Mouse (Mus musculus): ENCODE results near the gene Gkn2. TPM values are rescaled to one million over a fixed set of nuclear protein-coding genes. Genes with fewer than 3 reads are reported as not detected.

Gene Gkn2
- polyA plus RNA-seq, 1 experiment from 2014 or later: not detected

DNA sequence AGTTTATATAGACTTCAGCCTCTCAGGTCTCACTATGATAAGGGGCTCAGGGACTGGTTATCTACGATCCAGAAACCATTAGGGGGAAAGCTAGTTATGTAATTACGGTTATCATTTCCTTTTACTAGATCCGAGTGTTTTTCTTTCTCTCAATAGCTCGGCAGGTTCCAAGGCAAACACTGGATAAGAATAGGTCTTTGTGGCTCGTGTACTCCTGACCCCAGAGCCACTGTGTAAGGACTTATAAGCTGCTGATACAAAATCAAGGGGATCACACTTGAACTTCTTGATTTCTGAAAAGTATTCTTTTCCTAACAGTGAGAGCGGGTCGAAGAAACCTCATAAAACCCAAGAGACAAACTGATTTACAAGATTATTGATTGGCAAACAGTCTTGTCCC is 15.7 kb downstream of the Gkn2 start, which contains the start of gene Gkn3:
Gene Gkn3 (minus strand): TSS at position 59 of the 400 bp plus-strand sequence.
- Histone ChIP-seq H3K36me3 (replicated peaks; ENCODE audit: control insufficient read depth, insufficient read depth, low read depth, low read length) (no peaks in the 10 kb centered on the region), H3K27me3 (ENCODE audit: control insufficient read depth, insufficient read depth, low read length) (0 out of 2 replicates have a peak, but pooled peaks cover 2% of the 10 kb centered on the region), H3K4me2 (ENCODE audit: low read depth, low read length) (no peak within 1 kb of the TSS), H3K4me1 (ENCODE audit: control insufficient read depth, insufficient read depth, low read length) (no peaks in the 10 kb centered on the region; the same call in none of the 2 replicates), H3K9me3 (replicated peaks; ENCODE audit: control insufficient read depth, low read length) (no peaks in the 10 kb centered on the region), H3K4me3 (ENCODE audit: low read depth, low read length) (no peak within 1 kb of the TSS), H3K9ac (replicated peaks; ENCODE audit: low read length) (no peak within 1 kb of the TSS), H3K27ac (replicated peaks; ENCODE audit: low read depth, low read length) (no peak within 1 kb of the TSS)
- no peak for DNase-seq (ENCODE audit: low spot score)
- no peak for ATAC-seq (replicated peaks; ENCODE audit: insufficient number of reproducible peaks, low FRiP score, low TSS enrichment, low read depth)
- 40% methylated on average over 7 of the region's 7 CpGs for WGBS

DNA sequence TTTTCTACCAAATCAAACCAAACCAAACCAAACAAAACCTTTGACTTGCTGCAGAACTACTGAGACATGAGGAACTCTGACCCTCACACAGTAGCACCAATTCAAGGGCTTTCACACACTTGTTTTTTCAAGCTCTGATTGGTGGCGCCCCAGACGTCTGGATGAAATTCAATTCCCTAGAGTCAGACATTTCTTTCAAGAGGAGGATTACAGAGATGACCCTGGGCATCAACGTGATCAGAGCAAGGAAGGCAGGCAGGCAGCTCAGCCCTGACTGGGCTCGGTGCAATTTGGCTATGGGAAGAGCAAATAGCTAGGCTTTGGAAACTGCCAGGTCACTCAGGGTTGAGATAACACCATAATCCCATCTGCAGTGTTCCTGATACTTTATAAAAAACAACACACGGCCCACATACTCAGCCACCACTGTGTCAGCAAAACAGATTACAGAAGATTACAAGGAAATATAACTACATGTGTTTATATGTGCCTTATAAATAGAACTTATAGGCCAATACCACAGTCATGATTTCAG is 16.4 kb downstream of the Gkn2 start:
- no peaks in the 10 kb centered on the region for H3K27me3 ChIP-seq (ENCODE audit: control insufficient read depth, insufficient read depth, low read length)
- peak; percentile 26 for DNase-seq (ENCODE audit: low spot score)

DNA sequence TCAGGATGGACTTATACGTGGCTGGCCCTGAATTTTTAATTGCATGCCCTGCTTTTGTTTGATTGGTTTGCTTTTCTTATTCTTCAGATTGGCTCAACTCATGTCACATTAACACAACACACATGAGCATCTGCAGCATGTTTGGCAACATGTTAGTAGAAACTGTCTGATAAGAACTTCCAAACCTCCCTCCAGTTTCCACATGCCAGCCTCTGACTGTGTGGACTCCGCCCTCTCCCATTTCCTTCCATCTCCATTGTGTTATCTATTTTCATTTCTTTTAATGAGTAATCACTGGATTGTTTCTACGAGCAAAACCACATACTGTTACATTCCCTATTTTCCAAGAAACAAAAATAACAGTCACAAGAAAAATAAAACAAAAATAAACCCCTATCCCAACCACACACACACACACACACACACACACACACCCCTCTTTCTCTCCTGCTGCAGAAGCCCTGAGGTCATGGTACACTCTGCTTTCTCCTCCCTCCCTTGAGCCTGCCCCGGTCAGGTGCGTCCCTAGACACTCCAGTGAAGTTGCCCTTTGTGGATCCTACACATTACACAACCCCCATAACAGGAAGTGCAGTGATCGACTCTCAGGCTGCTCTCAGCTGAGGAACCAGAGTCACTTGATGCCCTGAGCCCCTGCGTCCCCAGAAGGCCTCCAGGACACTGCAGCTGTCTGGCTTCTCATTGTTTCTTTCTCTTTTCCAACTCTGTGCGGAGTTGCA is 20.5 kb downstream of the Gkn2 start:
- H3K4me3 ChIP-seq (ENCODE audit: low read depth, low read length): no peak overlapping the region
- no peaks in the 10 kb centered on the region for H3K9me3 ChIP-seq (replicated peaks; ENCODE audit: control insufficient read depth, low read length)
- H3K4me1 ChIP-seq (ENCODE audit: control insufficient read depth, insufficient read depth, low read length): no peaks in the 10 kb centered on the region
- DNase-seq (ENCODE audit: low spot score): no peak
- no peak overlapping the region for H3K9ac ChIP-seq (replicated peaks; ENCODE audit: low read length)
- no peaks in the 10 kb centered on the region for H3K27me3 ChIP-seq (ENCODE audit: control insufficient read depth, insufficient read depth, low read length)
- no peaks in the 10 kb centered on the region for H3K36me3 ChIP-seq (replicated peaks; ENCODE audit: control insufficient read depth, insufficient read depth, low read depth, low read length)
- 63% methylated on average over 8 of the region's 8 CpGs for WGBS
- H3K4me2 ChIP-seq (ENCODE audit: low read depth, low read length): no peak overlapping the region
- no peak overlapping the region for H3K27ac ChIP-seq (replicated peaks; ENCODE audit: low read depth, low read length)
- no peak for ATAC-seq (replicated peaks; ENCODE audit: insufficient number of reproducible peaks, low FRiP score, low TSS enrichment, low read depth)

More for the DNA sequence above, 16.4 kb downstream of the Gkn2 start:
- no peaks in the 10 kb centered on the region; the same call in none of the 2 replicates for H3K4me1 ChIP-seq (ENCODE audit: control insufficient read depth, insufficient read depth, low read length)
- no peak overlapping the region for H3K4me3 ChIP-seq (ENCODE audit: low read depth, low read length)
- H3K36me3 ChIP-seq (replicated peaks; ENCODE audit: control insufficient read depth, insufficient read depth, low read depth, low read length): no peaks in the 10 kb centered on the region
- no peaks in the 10 kb centered on the region for H3K9me3 ChIP-seq (replicated peaks; ENCODE audit: control insufficient read depth, low read length)
- no peak for ATAC-seq (replicated peaks; ENCODE audit: insufficient number of reproducible peaks, low FRiP score, low TSS enrichment, low read depth)
- WGBS: 16% methylated on average over 5 of the region's 5 CpGs
- no peak overlapping the region for H3K9ac ChIP-seq (replicated peaks; ENCODE audit: low read length)
- H3K27ac ChIP-seq (replicated peaks; ENCODE audit: low read depth, low read length): no peak overlapping the region
- no peak overlapping the region for H3K4me2 ChIP-seq (ENCODE audit: low read depth, low read length)

GRCm38 (mm10) chr6:87394783-87395182 is 21.6 kb downstream of the Gkn2 start:
- Histone ChIP-seq H3K9me3 (replicated peaks; ENCODE audit: control insufficient read depth, low read length) (no peaks in the 10 kb centered on the region), H3K4me2 (ENCODE audit: low read depth, low read length) (no peak overlapping the region), H3K27me3 (ENCODE audit: control insufficient read depth, insufficient read depth, low read length) (no peaks in the 10 kb centered on the region), H3K36me3 (replicated peaks; ENCODE audit: control insufficient read depth, insufficient read depth, low read depth, low read length) (no peaks in the 10 kb centered on the region), H3K4me3 (ENCODE audit: low read depth, low read length) (no peak overlapping the region), H3K4me1 (ENCODE audit: control insufficient read depth, insufficient read depth, low read length) (no peaks in the 10 kb centered on the region), H3K27ac (replicated peaks; ENCODE audit: low read depth, low read length) (no peak overlapping the region), H3K9ac (replicated peaks; ENCODE audit: low read length) (no peak overlapping the region)
- WGBS: 89% methylated on average over 9 of the region's 9 CpGs
- DNase-seq (ENCODE audit: low spot score): no peak
- ATAC-seq (replicated peaks; ENCODE audit: insufficient number of reproducible peaks, low FRiP score, low TSS enrichment, low read depth): no peak

- no peaks in the 10 kb centered on the region for H3K36me3 ChIP-seq (replicated peaks; ENCODE audit: control insufficient read depth, insufficient read depth, low read depth, low read length)
- H3K9me3 ChIP-seq (replicated peaks; ENCODE audit: control insufficient read depth, low read length): no peaks in the 10 kb centered on the region
- H3K4me3 ChIP-seq (ENCODE audit: low read depth, low read length): no peak overlapping the region
- DNase-seq (ENCODE audit: low spot score) (peak; percentile 83), ATAC-seq (replicated peaks; ENCODE audit: insufficient number of reproducible peaks, low FRiP score, low TSS enrichment, low read depth) (no peak)
- 0% methylated on average over 5 of the region's 5 CpGs for WGBS
- no peaks in the 10 kb centered on the region for H3K27me3 ChIP-seq (ENCODE audit: control insufficient read depth, insufficient read depth, low read length)
- H3K4me1 ChIP-seq (ENCODE audit: control insufficient read depth, insufficient read depth, low read length): no peaks in the 10 kb centered on the region
- no peak overlapping the region for H3K27ac ChIP-seq (replicated peaks; ENCODE audit: low read depth, low read length)
- no peak overlapping the region for H3K4me2 ChIP-seq (ENCODE audit: low read depth, low read length)
- no peak overlapping the region for H3K9ac ChIP-seq (replicated peaks; ENCODE audit: low read length)
These were observed 26.0 kb downstream of the Gkn2 start for GRCm38 (mm10) chr6:87399137-87399536.

GRCm38 (mm10) chr6:87399886-87400566 is 26.9 kb downstream of the Gkn2 start:
- H3K4me3 ChIP-seq (ENCODE audit: low read depth, low read length): no peak overlapping the region
- no peak overlapping the region for H3K27ac ChIP-seq (replicated peaks; ENCODE audit: low read depth, low read length)
- no peaks in the 10 kb centered on the region for H3K27me3 ChIP-seq (ENCODE audit: control insufficient read depth, insufficient read depth, low read length)
- H3K4me1 ChIP-seq (ENCODE audit: control insufficient read depth, insufficient read depth, low read length): no peaks in the 10 kb centered on the region
- no peaks in the 10 kb centered on the region for H3K36me3 ChIP-seq (replicated peaks; ENCODE audit: control insufficient read depth, insufficient read depth, low read depth, low read length)
- no peak overlapping the region for H3K4me2 ChIP-seq (ENCODE audit: low read depth, low read length)
- H3K9me3 ChIP-seq (replicated peaks; ENCODE audit: control insufficient read depth, low read length): no peaks in the 10 kb centered on the region
- ATAC-seq (replicated peaks; ENCODE audit: insufficient number of reproducible peaks, low FRiP score, low TSS enrichment, low read depth) (no peak), DNase-seq (ENCODE audit: low spot score) (no peak)
- no peak overlapping the region for H3K9ac ChIP-seq (replicated peaks; ENCODE audit: low read length)
- WGBS: 67% methylated on average over 4 of the region's 4 CpGs

DNA sequence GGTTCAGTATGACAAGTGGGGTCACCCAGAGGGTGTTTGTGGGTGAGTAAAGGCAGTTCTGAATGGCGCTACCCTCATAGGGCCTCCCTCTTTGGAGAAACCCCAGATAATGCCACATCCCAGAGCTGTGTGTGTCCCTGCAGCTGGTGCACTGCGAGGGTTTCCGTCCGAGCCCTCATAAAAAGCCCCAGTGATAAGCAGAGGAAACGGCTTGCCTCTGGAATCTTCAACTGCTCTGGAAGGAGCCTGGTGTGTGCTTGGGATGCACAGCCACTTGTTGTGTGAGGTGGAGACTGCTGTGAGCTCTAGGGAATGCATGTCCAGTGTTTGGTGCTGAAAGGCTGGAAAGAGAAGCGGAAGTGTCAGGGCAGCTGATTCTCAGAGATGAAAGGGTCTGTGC is 28.3 kb downstream of the Gkn2 start:
- ATAC-seq (replicated peaks; ENCODE audit: insufficient number of reproducible peaks, low FRiP score, low TSS enrichment, low read depth) (no peak), DNase-seq (ENCODE audit: low spot score) (no peak)
- Histone ChIP-seq H3K4me2 (ENCODE audit: low read depth, low read length) (no peak overlapping the region), H3K36me3 (replicated peaks; ENCODE audit: control insufficient read depth, insufficient read depth, low read depth, low read length) (no peaks in the 10 kb centered on the region), H3K4me3 (ENCODE audit: low read depth, low read length) (no peak overlapping the region), H3K4me1 (ENCODE audit: control insufficient read depth, insufficient read depth, low read length) (no peaks in the 10 kb centered on the region), H3K9ac (replicated peaks; ENCODE audit: low read length) (no peak overlapping the region), H3K9me3 (replicated peaks; ENCODE audit: control insufficient read depth, low read length) (no peaks in the 10 kb centered on the region), H3K27me3 (ENCODE audit: control insufficient read depth, insufficient read depth, low read length) (no peaks in the 10 kb centered on the region), H3K27ac (replicated peaks; ENCODE audit: low read depth, low read length) (no peak overlapping the region)
- WGBS: 69% methylated on average over 6 of the region's 6 CpGs

DNA sequence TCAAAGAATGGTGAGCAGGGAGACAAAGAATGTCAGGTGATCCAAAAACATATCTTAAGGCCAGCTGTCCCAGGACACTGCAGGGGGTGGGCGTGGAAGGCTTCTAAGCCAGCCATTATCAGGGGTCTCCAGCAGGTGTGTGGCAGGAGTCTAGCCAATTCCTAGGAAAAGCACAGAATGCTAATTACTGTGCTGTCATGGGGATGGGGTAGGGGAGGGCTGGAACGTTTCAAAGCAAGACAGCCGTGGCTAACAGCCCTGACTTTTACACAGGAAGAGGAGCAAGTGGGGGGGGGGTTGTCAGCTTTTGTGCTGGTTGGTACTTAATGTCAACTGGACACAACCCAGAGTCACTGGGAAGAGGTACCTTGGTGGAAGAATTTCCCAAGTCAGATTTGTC is 38.9 kb downstream of the Gkn2 start:
- H3K27ac ChIP-seq (replicated peaks; ENCODE audit: low read depth, low read length): no peak overlapping the region
- 34% methylated on average over 3 of the region's 3 CpGs for WGBS
- no peaks in the 10 kb centered on the region for H3K9me3 ChIP-seq (replicated peaks; ENCODE audit: control insufficient read depth, low read length)
- no peak overlapping the region for H3K9ac ChIP-seq (replicated peaks; ENCODE audit: low read length)
- H3K27me3 ChIP-seq (ENCODE audit: control insufficient read depth, insufficient read depth, low read length): no peaks in the 10 kb centered on the region
- no peak overlapping the region for H3K4me2 ChIP-seq (ENCODE audit: low read depth, low read length)
- no peaks in the 10 kb centered on the region for H3K4me1 ChIP-seq (ENCODE audit: control insufficient read depth, insufficient read depth, low read length)
- DNase-seq (ENCODE audit: low spot score): no peak
- H3K4me3 ChIP-seq (ENCODE audit: low read depth, low read length): no peak overlapping the region
- no peaks in the 10 kb centered on the region for H3K36me3 ChIP-seq (replicated peaks; ENCODE audit: control insufficient read depth, insufficient read depth, low read depth, low read length)
- ATAC-seq (replicated peaks; ENCODE audit: insufficient number of reproducible peaks, low FRiP score, low TSS enrichment, low read depth): no peak
